Mouse (Mus musculus) urinary bladder, postnatal 25 days (tissue): ENCODE measurements at regions not wholly inside any gene's neighbourhood (a gene's known extent, or its start where the extent isn't known, plus 50 kb on each side); places are given as distances from the start of the nearest gene placed in this dataset.
"Not testable (repeated sequence)": the region's sequence is repeated elsewhere in the genome, so short reads cannot be mapped to it uniquely, and the experiment has no call there.

ENCODE experiments used
- DNase-seq: peaks from one replicate; pipeline ENCODE4 v3.0.0; 2022; ENCODE audit warnings: low spot score

- no peak for DNase-seq
Observed at GRCm38 (mm10) chr14:16079096-16079495, 170.0 kb upstream of the Ngly1 start.

- not testable (repeated sequence) for DNase-seq
Observed at GRCm38 (mm10) chr14:16087231-16087630, 161.8 kb upstream of the Ngly1 start.

- DNase-seq: no peak
Observed at GRCm38 (mm10) chr14:16092391-16093132, 156.5 kb upstream of the Ngly1 start.

- DNase-seq: no peak
Observed at GRCm38 (mm10) chr14:16093133-16093505, 156.0 kb upstream of the Ngly1 start.

- DNase-seq: no peak
Observed at GRCm38 (mm10) chr14:16109414-16109813, 139.7 kb upstream of the Ngly1 start.

GRCm38 (mm10) chr14:16132672-16133071 is 116.4 kb upstream of the Ngly1 start:
- DNase-seq: no peak

- DNase-seq: no peak
Observed at GRCm38 (mm10) chr14:16133410-16133809, 115.7 kb upstream of the Ngly1 start.

- no peak for DNase-seq
Observed at GRCm38 (mm10) chr14:16136187-16136586, 112.9 kb upstream of the Ngly1 start.

- no peak for DNase-seq
Observed at GRCm38 (mm10) chr14:16144299-16144698, 104.8 kb upstream of the Ngly1 start.

GRCm38 (mm10) chr14:16146811-16147210 is 102.3 kb upstream of the Ngly1 start:
- no peak for DNase-seq

- no peak for DNase-seq
Observed at GRCm38 (mm10) chr14:16151815-16152214, 97.3 kb upstream of the Ngly1 start.

- DNase-seq: no peak
Observed at GRCm38 (mm10) chr14:16152702-16153101, 96.4 kb upstream of the Ngly1 start.

- DNase-seq: no peak
Observed at GRCm38 (mm10) chr14:16155106-16155505, 94.0 kb upstream of the Ngly1 start.

- no peak for DNase-seq
Observed at GRCm38 (mm10) chr14:16170226-16170625, 78.9 kb upstream of the Ngly1 start.

GRCm38 (mm10) chr14:16172261-16172660 is 76.8 kb upstream of the Ngly1 start:
- DNase-seq: no peak

- DNase-seq: no peak
Observed at GRCm38 (mm10) chr14:16173292-16173691, 75.8 kb upstream of the Ngly1 start.

- no peak for DNase-seq
Observed at GRCm38 (mm10) chr14:16178227-16178626, 70.9 kb upstream of the Ngly1 start.

- DNase-seq: no peak
Observed at GRCm38 (mm10) chr14:16181822-16182221, 67.3 kb upstream of the Ngly1 start.

- no peak for DNase-seq
Observed at GRCm38 (mm10) chr14:16185246-16185645, 63.8 kb upstream of the Ngly1 start.
